Comparison of ENCODE assay signal across 23 mouse cellular contexts in the genomic region with DNA sequence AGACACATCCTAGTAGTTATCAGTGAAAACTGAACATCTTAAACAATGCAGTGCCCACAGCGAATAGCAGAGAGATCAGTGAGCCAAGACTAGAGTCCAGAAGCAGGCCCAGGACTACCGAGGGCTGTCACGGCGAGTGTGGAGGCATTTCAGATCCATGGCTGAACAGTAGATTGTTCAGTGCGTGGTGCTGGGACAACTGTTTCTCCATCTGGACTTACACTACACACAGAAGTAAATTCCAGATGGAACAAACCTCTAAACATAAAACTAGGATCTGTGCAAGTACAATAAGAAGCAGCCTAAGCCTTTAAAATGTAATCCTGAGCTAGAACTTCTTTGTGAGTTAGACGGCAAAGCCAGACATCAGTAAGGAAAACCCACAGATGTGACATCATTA. TPM values are rescaled to one million over a fixed set of nuclear protein-coding genes. Genes with fewer than 3 reads are reported as not detected.
DNase-seq lines count a peak whose midpoint lies in the region; ATAC-seq and TF ChIP-seq lines count a peak whose summit lies in the region.
"Had no signal": no experiment of that assay in that cellular context is flagged by ENCODE, and none has a peak within 500 bp of the region (broad histone marks: within the 10 kb centered on the region; RNA-seq: fewer than 3 reads in every experiment).

No protein-coding gene starts in this region.

- peak; percentile 7 to 9 for DNase-seq in left cerebral cortex, postnatal 14 days (ENCODE audit: low spot score in 2 of 2)
- no peak for DNase-seq in left cerebral cortex, postnatal 10 days (ENCODE audit: extremely low spot score in 1 of 2, low spot score in 2 of 2)
- DNase-seq in brain, embryonic 18.5 days (ENCODE audit: low read depth, low spot score) = peak; percentile 56
- peak; percentile 42 to 65 for DNase-seq in layer of hippocampus, adult 2 months (ENCODE audit: low spot score in 2 of 2)
- peak; percentile 35 to 49 for DNase-seq in right cerebral cortex, postnatal 10 days (ENCODE audit: low spot score in 2 of 2)
- DNase-seq in urinary bladder, postnatal 10 days (ENCODE audit: low spot score) = no peak
- DNase-seq: adrenal gland, adult 2 months; cerebellum, adult 11 months; cerebellum, postnatal 14 days; embryo, embryonic 11 days; heart, postnatal 10 days; kidney, adult 9 months; kidney, postnatal 36 days; liver; thymus, postnatal 25 days had no signal

- no peak overlapping the region for H3K9ac ChIP-seq in kidney, embryonic 15.5 days
- H3K9ac ChIP-seq: embryonic facial prominence, embryonic 15.5 days; hindbrain, embryonic 12.5 days; midbrain, embryonic 13.5 days; neural tube, embryonic 12.5 days had no signal

- intact Hi-C loops in left cerebral cortex, postnatal 14 days (cut with DNase I) = no loop called here
- intact Hi-C loops in left cerebral cortex, postnatal 10 days (cut with DNase I) = no loop called here

- 93% methylated on average over 6 of the region's 6 CpGs for WGBS in kidney, embryonic 15.5 days

- H3K36me3 ChIP-seq in kidney, embryonic 15.5 days = no peaks in the 10 kb centered on the region
- H3K36me3 ChIP-seq: embryonic facial prominence, embryonic 15.5 days; hindbrain, embryonic 12.5 days; midbrain, embryonic 13.5 days; neural tube, embryonic 12.5 days had no signal

- no peaks in the 10 kb centered on the region for H3K27me3 ChIP-seq in kidney, embryonic 15.5 days
- H3K27me3 ChIP-seq: embryonic facial prominence, embryonic 15.5 days; hindbrain, embryonic 12.5 days; midbrain, embryonic 13.5 days; neural tube, embryonic 12.5 days had no signal

- 0 out of 2 replicates have a peak, but pooled peaks cover 2% of the 10 kb centered on the region for H3K4me1 ChIP-seq in kidney, embryonic 15.5 days
- H3K4me1 ChIP-seq: embryonic facial prominence, embryonic 15.5 days; hindbrain, embryonic 12.5 days; midbrain, embryonic 13.5 days; neural tube, embryonic 12.5 days had no signal

- H3K9me3 ChIP-seq in kidney, embryonic 15.5 days (replicated peaks) = no peaks in the 10 kb centered on the region
- H3K9me3 ChIP-seq: embryonic facial prominence, embryonic 15.5 days; hindbrain, embryonic 12.5 days; neural tube, embryonic 12.5 days had no signal

- no peak overlapping the region for H3K4me3 ChIP-seq in layer of hippocampus, adult 2 months
- no peak overlapping the region for H3K4me3 ChIP-seq in kidney, embryonic 15.5 days (replicated peaks)
- H3K4me3 ChIP-seq: embryonic facial prominence, embryonic 15.5 days; hindbrain, embryonic 12.5 days; midbrain, embryonic 13.5 days; neural tube, embryonic 12.5 days had no signal

- peak overlapping the region; percentile 68 for H3K27ac ChIP-seq in layer of hippocampus, adult 2 months
- H3K27ac ChIP-seq in kidney, embryonic 15.5 days = no peak overlapping the region
- H3K27ac ChIP-seq: embryonic facial prominence, embryonic 15.5 days; hindbrain, embryonic 12.5 days; midbrain, embryonic 13.5 days; neural tube, embryonic 12.5 days had no signal

- no peak overlapping the region for H3K4me2 ChIP-seq in kidney, embryonic 15.5 days
- H3K4me2 ChIP-seq: embryonic facial prominence, embryonic 15.5 days; heart, embryonic 11.5 days; hindbrain, embryonic 12.5 days; midbrain, embryonic 13.5 days; neural tube, embryonic 12.5 days had no signal

- ATAC-seq in kidney, embryonic 15.5 days (replicated peaks; ENCODE audit: low FRiP score) = no peak
- ATAC-seq: inflammation-experienced regulatory T-cells, adult 6 months; lung, postnatal 0 days; midbrain, embryonic 13.5 days had no signal

- TF ChIP-seq CTCF in layer of hippocampus, adult 2 months (conservative IDR thresholded peaks at IDR 0.05) = no peak

RNA-seq across cellular contexts. Expression of a gene that starts 42.7 kb away (rescaled TPM):
- 10 to 100 TPM in 1 of 2 experiments, 1 to 10 TPM in 1; 8.0 to 12.4 TPM for total RNA-seq in left cerebral cortex, postnatal 14 days (2021)
- 1 to 10 TPM; 7.9 to 8.3 TPM for total RNA-seq in left cerebral cortex, postnatal 10 days (2021)
- 100 to 1,000 TPM; 102 to 112 TPM for total RNA-seq in layer of hippocampus, adult 2 months (2021)
- polyA plus RNA-seq in kidney, embryonic 15.5 days (2015; fragmentation: Nextera tagmentation; extraction: Ambion mirVana) = 1.3 and 1.8 TPM in 2 replicates

Comparison
In these comparisons a context has a peak if more than half of its experiments do, and no peak if none do; other contexts are left out.
1. DNase-seq: peak in left cerebral cortex, postnatal 14 days (2 of 2), brain, embryonic 18.5 days (single experiment), layer of hippocampus, adult 2 months (2 of 2) and right cerebral cortex, postnatal 10 days (2 of 2); none in left cerebral cortex, postnatal 10 days (0 of 2) and urinary bladder, postnatal 10 days (single experiment).
2. RNA of a gene that starts 42.7 kb away (total RNA-seq): 102 to 112 TPM in layer of hippocampus, adult 2 months; 8.0 to 12.4 TPM in left cerebral cortex, postnatal 14 days and 7.9 to 8.3 TPM in left cerebral cortex, postnatal 10 days; every median in the first group is over 4 times any median in the second.